Mouse (Mus musculus) lung, embryonic 16.5 days (tissue): ENCODE measurements around the gene Pakap. TPM values are rescaled to one million over a fixed set of nuclear protein-coding genes. Genes with fewer than 3 reads are reported as not detected.

Source experiments
- ATAC-seq: fragments of 200-750 bp; cut with Nextera tagmentation; 2 replicates; pipeline ENCODE4 v1.8.0; 2017; ENCODE audit warnings: low read depth, mild to moderate bottlenecking, moderate library complexity
- H3K27ac ChIP-seq: fragments of 300-500 bp; sonication (generic); 2 replicates; pipeline ENCODE4 v1.5.1; 2014; ENCODE audit warnings: mild to moderate bottlenecking, control low read depth, low read length
- H3K27me3 ChIP-seq: fragments of 300-500 bp; sonication (generic); 2 replicates; pipeline ENCODE4 v1.6.1; 2014; ENCODE audit warnings: low read depth, low read length, mixed read lengths; ENCODE audit not compliant: control insufficient read depth, insufficient read depth
- H3K36me3 ChIP-seq: fragments of 300-500 bp; sonication (generic); 2 replicates; pipeline ENCODE4 v1.6.1; 2014; ENCODE audit warnings: low read length; ENCODE audit not compliant: control insufficient read depth, insufficient read depth
- H3K4me1 ChIP-seq: fragments of 300-500 bp; sonication (generic); replicated peaks from 2 replicates; pipeline ENCODE4 v1.6.1; 2014; ENCODE audit warnings: low read length, mixed read lengths; ENCODE audit not compliant: control insufficient read depth, insufficient read depth
- H3K4me2 ChIP-seq: fragments of 300-500 bp; sonication (generic); 2 replicates; pipeline ENCODE4 v1.6.1; 2014; ENCODE audit warnings: low read depth, low read length, control low read depth
- H3K4me3 ChIP-seq: fragments of 300-500 bp; sonication (generic); 2 replicates; pipeline ENCODE4 v1.5.1; 2014; ENCODE audit warnings: mild to moderate bottlenecking, low read length, control low read depth
- H3K9ac ChIP-seq: fragments of 300-500 bp; sonication (generic); 2 replicates; pipeline ENCODE4 v1.6.1; 2014; ENCODE audit warnings: low read length, control low read depth
- H3K9me3 ChIP-seq: fragments of 300-500 bp; sonication (generic); 2 replicates; pipeline ENCODE4 v1.6.1; 2016; ENCODE audit warnings: low read length; ENCODE audit not compliant: control insufficient read depth
- WGBS: fragments of 180-500 bp; shearing (Covaris S2); extraction: QIAGEN DNeasy Blood & Tissue Kit; methylation state at CpG from one replicate; pipeline ENCODE4 v1.1.7; 2014; 5-methylcytosine and 5-hydroxymethylcytosine counted together
- polyA plus RNA-seq: library from polyadenylated mRNA; unstranded; fragments of >200 nt; fragmentation: Nextera tagmentation; extraction: Ambion mirVana; gene quantifications from 2 replicates; pipeline ENCODE4 v1.2.1, GENCODE M21; 2015

Pakap gene
- polyA plus RNA-seq, 1 experiment from 2014 or later: 50.0 TPM

- ATAC-seq: no peak
- WGBS: 87% methylated on average over 2 of the region's 2 CpGs
These were observed 374.9 kb downstream of the Pakap start for GRCm38 (mm10) chr4:57942892-57943291.

More at GRCm38 (mm10) chr4:57942892-57943291, 374.9 kb downstream of the Pakap start:
- Histone ChIP-seq H3K9ac (no peak overlapping the region), H3K36me3 (peaks cover 31% of the 10 kb centered on the region), H3K27me3 (no peaks in the 10 kb centered on the region), H3K4me1 (no peaks in the 10 kb centered on the region), H3K4me2 (no peak overlapping the region), H3K4me3 (no peak overlapping the region), H3K9me3 (no peaks in the 10 kb centered on the region), H3K27ac (no peak overlapping the region)

Other genes with a start within 250 kb of the Pakap start
- gene Palm2, start 133.9 kb upstream of the Pakap start, polyA plus RNA-seq: 5.9 and 6.0 TPM in 2 replicates
- gene Akap2, start 149.5 kb downstream of the Pakap start, polyA plus RNA-seq: 44.4 and 46.5 TPM in 2 replicates